Comparison of ENCODE assay signal across 10 mouse cellular contexts in genomic region chr2:153528571-153529364, GRCm38 (mm10). TPM values are rescaled to one million over a fixed set of nuclear protein-coding genes. Genes with fewer than 3 reads are reported as not detected.
DNase-seq lines count a peak whose midpoint lies in the region; ATAC-seq and TF ChIP-seq lines count a peak whose summit lies in the region.
"Had no signal": no experiment of that assay in that cellular context is flagged by ENCODE, and none has a peak within 500 bp of the region (broad histone marks: within the 10 kb centered on the region; RNA-seq: fewer than 3 reads in every experiment).

No protein-coding gene starts in this region.

- ATAC-seq in cerebellum, adult (ENCODE audit: insufficient number of reproducible peaks, low FRiP score, low TSS enrichment): no peak
- peak; percentile 32; the same call in 1 of the 2 replicates for ATAC-seq in stomach, postnatal 0 days (ENCODE audit: low FRiP score, low TSS enrichment)

- no peaks in the 10 kb centered on the region for H3K9me3 ChIP-seq in stomach, postnatal 0 days (ENCODE audit: control insufficient read depth, low read length)

- peak; percentile 57 for DNase-seq in cerebellum, adult 11 months
- DNase-seq in urinary bladder, postnatal 14 days (ENCODE audit: low spot score): peak; percentile 36
- DNase-seq in urinary bladder, postnatal 10 days (ENCODE audit: low spot score): no peak
- DNase-seq in gastrocnemius, postnatal 14 days: peak; percentile 27
- peak; percentile 33 to 54 for DNase-seq in kidney, postnatal 36 days
- peak; percentile 58 for DNase-seq in mesoderm, embryonic 11.5 days (ENCODE audit: low read depth, low spot score)
- DNase-seq in stomach, postnatal 0 days (ENCODE audit: low spot score): peak; percentile 63

- intact Hi-C loops in gastrocnemius, postnatal 14 days (cut with DNase I; ENCODE audit: low total_unique reads): no loop called here

- H3K4me1 ChIP-seq in stomach, postnatal 0 days (replicated peaks; ENCODE audit: control insufficient read depth, insufficient read depth): no peaks in the 10 kb centered on the region

- H3K27me3 ChIP-seq in stomach, postnatal 0 days (ENCODE audit: control insufficient read depth, insufficient read depth, low read length): no peaks in the 10 kb centered on the region

- WGBS in stomach, postnatal 0 days: 2% methylated on average over 24 of the region's 70 CpGs

- TF ChIP-seq EP300 in stomach, postnatal 0 days (optimal IDR thresholded peaks at IDR 0.05): no peak

- peak overlapping the region; percentile 99 for H3K4me2 ChIP-seq in stomach, postnatal 0 days (replicated peaks; ENCODE audit: low read depth)

- peak overlapping the region; percentile 18; the same call in 1 of the 2 replicates for H3K27ac ChIP-seq in stomach, postnatal 0 days (replicated peaks)

- peak overlapping the region; percentile 59 for H3K9ac ChIP-seq in stomach, postnatal 0 days (ENCODE audit: low read length)

- no peak for TF ChIP-seq CTCF in stomach, postnatal 0 days (IDR thresholded peaks at IDR 0.05; ENCODE audit: low read depth)

- peak overlapping the region; percentile 62 for H3K4me3 ChIP-seq in stomach, postnatal 0 days (ENCODE audit: low read depth, low read length)

- no peaks in the 10 kb centered on the region for H3K36me3 ChIP-seq in stomach, postnatal 0 days (ENCODE audit: control insufficient read depth, insufficient read depth, low read length)

RNA-seq across cellular contexts. Expression of gene Nol4l, which starts 1.0 kb away (rescaled TPM):
- total RNA-seq in gastrocnemius, postnatal 14 days (2021): 1 to 10 TPM; 3.0 to 3.3 TPM
- polyA plus RNA-seq in stomach, postnatal 0 days (2015; fragmentation: Nextera tagmentation; extraction: Ambion mirVana): 4.4 and 4.8 TPM in 2 replicates

RNA-seq across cellular contexts. Expression of gene 4930404H24Rik, which starts 36.2 kb away (rescaled TPM):
- total RNA-seq in gastrocnemius, postnatal 14 days (2021): not detected
- not detected in 2 replicates for polyA plus RNA-seq in stomach, postnatal 0 days (2015; fragmentation: Nextera tagmentation; extraction: Ambion mirVana)
- total RNA-seq: gastrocnemius, postnatal 4 days had no signal
- polyA plus RNA-seq: C2C12 had no signal
